Mouse (Mus musculus): ENCODE data around the gene Cryge. TPM values are rescaled to one million over a fixed set of nuclear protein-coding genes. Genes with fewer than 3 reads are reported as not detected.

Gene Cryge
- not detected in 2 replicates for polyA plus RNA-seq (2012; rRNA removed)

DNA sequence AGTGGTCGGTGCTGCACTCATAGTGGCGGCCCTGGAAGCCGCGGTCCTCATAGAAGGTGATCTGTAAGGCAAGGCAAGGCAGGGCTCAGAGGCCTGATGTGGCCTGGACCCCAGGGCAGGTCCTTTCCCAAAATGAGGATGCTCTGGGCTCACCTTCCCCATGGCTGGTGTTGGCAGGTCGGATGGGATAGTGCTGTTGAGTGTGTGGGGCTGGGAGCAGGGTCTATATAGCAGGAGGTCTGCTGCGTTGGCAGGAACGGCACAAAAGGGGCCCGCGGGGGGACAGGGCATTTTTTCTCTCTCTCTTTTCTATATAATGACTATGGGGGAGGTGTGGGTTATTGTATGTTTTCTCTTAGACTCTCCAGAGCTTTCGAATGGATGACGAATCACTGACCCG is at the start of gene Cryge:
Gene Cryge (minus strand): TSS at position 198 of the 400 bp plus-strand sequence.

DNA sequence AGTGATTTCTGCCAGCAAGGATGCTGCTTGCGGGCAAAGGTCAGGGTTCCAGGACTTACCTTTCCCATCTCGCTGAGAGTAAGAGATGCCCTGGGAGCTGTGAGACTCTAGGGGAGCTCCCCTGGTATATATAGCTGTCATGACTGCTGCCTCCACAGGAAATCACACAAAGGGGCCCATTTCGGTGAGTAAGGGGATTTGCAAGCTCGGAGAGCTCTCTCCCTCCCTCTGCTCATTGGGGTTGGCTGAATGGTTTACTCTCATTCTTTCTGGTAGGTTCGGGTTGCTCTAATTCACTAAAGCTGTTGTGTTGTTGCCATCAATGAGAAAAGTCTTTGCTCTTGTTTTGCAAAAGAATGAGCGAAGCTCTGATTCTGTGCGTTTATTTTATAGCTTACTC is 31.2 kb upstream of the Cryge start, which contains the start of gene Crygb:
Gene Crygb (minus strand): TSS at position 101 of the 400 bp plus-strand sequence.

DNA sequence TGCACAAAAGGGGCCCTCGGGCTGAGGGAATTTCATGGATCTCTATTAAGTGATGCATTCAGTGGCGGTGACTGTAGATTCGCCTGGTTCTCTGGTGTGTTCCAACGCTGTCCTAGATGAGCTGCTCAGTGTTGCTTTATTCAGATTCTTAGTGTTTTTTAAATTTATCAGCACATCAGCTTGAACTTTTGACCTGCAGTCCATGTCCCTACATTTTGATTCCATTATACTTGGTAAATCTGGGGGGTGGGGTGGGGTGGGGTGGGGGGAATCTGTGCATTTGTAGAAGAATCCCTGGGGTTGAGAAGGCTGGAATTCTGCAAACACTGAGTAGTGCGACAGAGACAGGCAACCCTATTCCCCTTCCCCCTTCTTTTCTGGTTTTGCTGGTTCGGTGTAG is 22.6 kb upstream of the Cryge start, which contains the start of gene Crygc:
Gene Crygc (minus strand): TSS at position 101 of the 400 bp plus-strand sequence.

DNA sequence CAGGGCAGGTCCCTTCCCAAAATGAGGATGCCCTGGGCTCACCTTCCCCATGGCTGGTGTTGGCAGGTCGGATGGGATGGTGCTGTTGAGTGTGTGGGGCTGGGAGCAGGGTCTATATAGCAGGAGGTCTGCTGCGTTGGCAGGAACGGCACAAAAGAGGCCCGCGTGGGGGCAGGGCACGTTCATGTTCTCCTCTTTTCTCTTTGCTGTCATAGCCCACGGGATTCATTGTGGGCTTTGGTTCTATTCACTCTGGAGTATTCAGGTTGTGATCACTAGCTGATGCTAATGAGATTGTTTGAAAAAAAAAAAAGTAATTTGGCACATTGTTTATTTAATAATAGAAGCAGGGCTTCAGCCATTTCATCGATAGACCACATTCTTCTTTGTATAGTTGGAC is 12.4 kb upstream of the Cryge start, which contains the start of gene Crygd:
Gene Crygd (minus strand): TSS at position 101 of the 400 bp plus-strand sequence.

GRCm38 (mm10) chr1:65032641-65033040 is 18.3 kb downstream of the Cryge start, which contains the start of gene Akr1cl:
Gene Akr1cl (minus strand): TSS chr1:65032759.

Other genes with a start within 250 kb of the Cryge start
- gene Plekhm3, start 94.3 kb downstream of the Cryge start, polyA plus RNA-seq (2012; rRNA removed) = 0.71 and 0.82 TPM in 2 replicates
- gene Akr1cl, start 18.4 kb downstream of the Cryge start, polyA plus RNA-seq (2012; rRNA removed) = 0.01 and 0.05 TPM in 2 replicates
- not detected in 2 replicates for gene Crygd, start 12.3 kb upstream of the Cryge start, polyA plus RNA-seq (2012; rRNA removed)
- not detected in 2 replicates for gene Crygc, start 22.5 kb upstream of the Cryge start, polyA plus RNA-seq (2012; rRNA removed)
- not detected in 2 replicates for gene Crygb, start 31.1 kb upstream of the Cryge start, polyA plus RNA-seq (2012; rRNA removed)
- not detected in 2 replicates for gene Cryga, start 52.2 kb upstream of the Cryge start, polyA plus RNA-seq (2012; rRNA removed)
- not detected in 2 replicates for gene Gm28845, start 68.4 kb upstream of the Cryge start, polyA plus RNA-seq (2012; rRNA removed)
- gene D630023F18Rik, start 72.1 kb upstream of the Cryge start, polyA plus RNA-seq (2012; rRNA removed) = 0.10 and 0.17 TPM in 2 replicates
- gene Idh1, start 135.4 kb upstream of the Cryge start, polyA plus RNA-seq (2012; rRNA removed) = 35.6 and 43.4 TPM in 2 replicates
- gene Pikfyve, start 135.5 kb upstream of the Cryge start, polyA plus RNA-seq (2012; rRNA removed) = 2.8 and 3.3 TPM in 2 replicates
- gene Pth2r, start 230.9 kb upstream of the Cryge start, polyA plus RNA-seq (2012; rRNA removed) = 0.01 TPM in 1 of 2 replicates, not detected in the other

Measured in liver, embryonic 14 days (tissue).